Mouse (Mus musculus): Measurements from ENCODE around the gene Slc35f3. TPM values are rescaled to one million over a fixed set of nuclear protein-coding genes. Genes with fewer than 3 reads are reported as not detected.

Gene Slc35f3
- polyA plus RNA-seq, 1 experiment: 0.14 TPM

DNA sequence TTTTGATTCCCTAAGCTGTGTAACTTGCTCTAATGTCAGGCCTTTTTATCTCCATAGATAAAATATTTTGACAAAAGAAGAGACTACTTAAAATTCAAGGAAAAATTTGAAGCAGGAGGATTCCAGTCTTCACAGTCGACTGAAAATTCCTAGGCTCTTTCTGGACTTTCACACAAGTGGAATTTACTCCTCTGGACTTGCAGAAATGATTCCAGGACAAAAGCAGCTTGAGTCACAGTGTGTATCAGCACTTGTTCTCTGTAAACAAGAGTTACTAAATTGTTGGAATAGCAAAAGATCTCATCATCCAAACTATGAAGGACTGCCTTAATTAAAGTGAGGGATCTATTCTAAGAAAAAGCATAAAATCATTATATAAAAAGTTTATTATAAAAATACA lies 126.6 kb downstream of the Slc35f3 start:
- peaks cover 3% of the 10 kb centered on the region for H3K4me1 ChIP-seq (ENCODE audit: control insufficient read depth, insufficient read depth, low read length)
- peaks cover 2% of the 10 kb centered on the region; the same call in 1 of the 2 replicates for H3K36me3 ChIP-seq (ENCODE audit: control insufficient read depth, insufficient read depth, low read length)
- TF ChIP-seq POLR2A (IDR thresholded peaks at IDR 0.05; ENCODE audit: control insufficient read depth, low read depth, low read length) (no peak), CTCF (IDR thresholded peaks at IDR 0.05; ENCODE audit: control insufficient read depth, insufficient read depth, insufficient replicate concordance, low read depth, low read length) (no peak)
- no peak overlapping the region for H3K27ac ChIP-seq (ENCODE audit: control insufficient read depth, insufficient read depth, low read depth, low read length)
- no peak overlapping the region for H3K4me3 ChIP-seq (ENCODE audit: control insufficient read depth, low read depth, low read length)
- H3K27me3 ChIP-seq (ENCODE audit: control insufficient read depth, insufficient read depth, low read length): no peaks in the 10 kb centered on the region

DNA sequence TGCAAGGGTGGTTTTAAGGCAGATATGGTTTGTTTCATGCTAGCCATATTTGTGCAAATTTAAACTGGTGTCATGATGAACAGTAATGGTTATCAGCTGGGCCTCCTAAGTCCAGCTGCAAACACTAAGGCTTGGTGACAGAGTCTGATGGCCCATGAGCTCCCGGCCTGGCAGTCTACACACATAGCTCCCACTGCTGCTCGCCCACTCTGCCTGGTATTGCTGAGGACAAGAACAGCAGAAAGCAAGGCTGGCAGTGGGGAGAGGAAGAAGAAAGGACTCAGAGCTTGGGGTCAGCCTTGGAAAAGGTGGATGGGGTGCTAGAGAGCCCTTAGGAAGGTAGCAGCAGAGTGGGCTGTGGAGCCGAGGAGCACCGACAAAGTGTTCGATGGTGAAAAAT lies 131.3 kb downstream of the Slc35f3 start:
- peaks cover 2% of the 10 kb centered on the region; the same call in 1 of the 2 replicates for H3K36me3 ChIP-seq (ENCODE audit: control insufficient read depth, insufficient read depth, low read length)
- H3K27ac ChIP-seq (ENCODE audit: control insufficient read depth, insufficient read depth, low read depth, low read length): no peak overlapping the region
- no peak for TF ChIP-seq POLR2A (IDR thresholded peaks at IDR 0.05; ENCODE audit: control insufficient read depth, low read depth, low read length)
- no peak for TF ChIP-seq CTCF (IDR thresholded peaks at IDR 0.05; ENCODE audit: control insufficient read depth, insufficient read depth, insufficient replicate concordance, low read depth, low read length)
- no peaks in the 10 kb centered on the region for H3K27me3 ChIP-seq (ENCODE audit: control insufficient read depth, insufficient read depth, low read length)
- H3K4me1 ChIP-seq (ENCODE audit: control insufficient read depth, insufficient read depth, low read length): no peaks in the 10 kb centered on the region
- H3K4me3 ChIP-seq (ENCODE audit: control insufficient read depth, low read depth, low read length): no peak overlapping the region

- H3K4me1 ChIP-seq (ENCODE audit: control insufficient read depth, insufficient read depth, low read length): no peaks in the 10 kb centered on the region
- no peaks in the 10 kb centered on the region for H3K36me3 ChIP-seq (ENCODE audit: control insufficient read depth, insufficient read depth, low read length)
- no peak overlapping the region for H3K27ac ChIP-seq (ENCODE audit: control insufficient read depth, insufficient read depth, low read depth, low read length)
- no peaks in the 10 kb centered on the region for H3K27me3 ChIP-seq (ENCODE audit: control insufficient read depth, insufficient read depth, low read length)
- no peak overlapping the region for H3K4me3 ChIP-seq (ENCODE audit: control insufficient read depth, low read depth, low read length)
- no peak for TF ChIP-seq POLR2A (IDR thresholded peaks at IDR 0.05; ENCODE audit: control insufficient read depth, low read depth, low read length)
- TF ChIP-seq CTCF (IDR thresholded peaks at IDR 0.05; ENCODE audit: control insufficient read depth, insufficient read depth, insufficient replicate concordance, low read depth, low read length): no peak
Measured at GRCm38 (mm10) chr8:126433827-126434226, 135.5 kb downstream of the Slc35f3 start.

DNA sequence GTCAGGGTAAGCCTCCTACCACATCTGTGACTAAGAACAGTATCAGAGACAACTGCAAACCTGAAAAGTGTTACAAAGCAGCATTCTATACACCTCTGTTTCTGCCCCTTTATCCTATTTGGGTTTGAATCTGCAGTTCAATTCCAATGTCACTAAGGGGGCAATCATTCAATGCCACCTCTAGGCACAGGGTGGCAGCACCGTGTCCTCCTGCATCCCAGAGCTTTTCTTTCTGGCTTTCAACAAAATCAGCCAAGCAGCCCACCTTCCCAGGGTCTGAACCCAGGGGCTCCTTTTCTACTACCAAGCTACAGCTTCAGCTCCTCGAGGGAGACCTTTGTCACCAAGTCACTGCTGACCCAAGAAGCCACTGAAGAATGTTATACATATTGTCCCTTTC lies 140.6 kb downstream of the Slc35f3 start:
- Histone ChIP-seq H3K36me3 (ENCODE audit: control insufficient read depth, insufficient read depth, low read length) (no peaks in the 10 kb centered on the region), H3K27me3 (ENCODE audit: control insufficient read depth, insufficient read depth, low read length) (no peaks in the 10 kb centered on the region), H3K27ac (ENCODE audit: control insufficient read depth, insufficient read depth, low read depth, low read length) (no peak overlapping the region), H3K4me3 (ENCODE audit: control insufficient read depth, low read depth, low read length) (no peak overlapping the region), H3K4me1 (ENCODE audit: control insufficient read depth, insufficient read depth, low read length) (no peaks in the 10 kb centered on the region)
- TF ChIP-seq POLR2A (IDR thresholded peaks at IDR 0.05; ENCODE audit: control insufficient read depth, low read depth, low read length) (no peak), CTCF (IDR thresholded peaks at IDR 0.05; ENCODE audit: control insufficient read depth, insufficient read depth, insufficient replicate concordance, low read depth, low read length) (no peak)

Other genes with a start within 250 kb of the Slc35f3 start
- 12.2 and 13.8 TPM in 2 replicates for gene Coa6, start 124.0 kb downstream of the Slc35f3 start, polyA plus RNA-seq (2012; rRNA removed)
- gene Tarbp1, start 176.5 kb downstream of the Slc35f3 start, polyA plus RNA-seq (2012; rRNA removed): 0.27 and 0.40 TPM in 2 replicates

Measured in testis, adult 2 months (tissue).